Mouse (Mus musculus): ENCODE measurements at regions not wholly inside any gene's neighbourhood (a gene's known extent, or its start where the extent isn't known, plus 50 kb on each side); places are given as distances from the start of the nearest gene placed in this dataset.

- H3K27me3 ChIP-seq (ENCODE audit: control insufficient read depth) = no peaks in the 10 kb centered on the region
- H3K9me3 ChIP-seq (ENCODE audit: control insufficient read depth, low read length) = no peaks in the 10 kb centered on the region
- TF ChIP-seq TAL1 (IDR thresholded peaks at IDR 0.05; ENCODE audit: low read length) = no peak
- no peak for TF ChIP-seq GATA1 (IDR thresholded peaks at IDR 0.05; ENCODE audit: low read length)
- H3K4me1 ChIP-seq (ENCODE audit: control insufficient read depth) = no peaks in the 10 kb centered on the region
- H3K36me3 ChIP-seq (ENCODE audit: control insufficient read depth) = no peaks in the 10 kb centered on the region
- H3K4me3 ChIP-seq (replicated peaks) = no peak overlapping the region
Measured at GRCm38 (mm10) chr13:82909151-82909550, 594.7 kb upstream of the Mef2c start.

GRCm38 (mm10) chr13:82912859-82913258, 591.0 kb upstream of the Mef2c start:
- H3K9me3 ChIP-seq (ENCODE audit: control insufficient read depth, low read length) = no peaks in the 10 kb centered on the region
- no peak for TF ChIP-seq GATA1 (IDR thresholded peaks at IDR 0.05; ENCODE audit: low read length)
- no peak for TF ChIP-seq TAL1 (IDR thresholded peaks at IDR 0.05; ENCODE audit: low read length)
- no peaks in the 10 kb centered on the region for H3K36me3 ChIP-seq (ENCODE audit: control insufficient read depth)

DNA sequence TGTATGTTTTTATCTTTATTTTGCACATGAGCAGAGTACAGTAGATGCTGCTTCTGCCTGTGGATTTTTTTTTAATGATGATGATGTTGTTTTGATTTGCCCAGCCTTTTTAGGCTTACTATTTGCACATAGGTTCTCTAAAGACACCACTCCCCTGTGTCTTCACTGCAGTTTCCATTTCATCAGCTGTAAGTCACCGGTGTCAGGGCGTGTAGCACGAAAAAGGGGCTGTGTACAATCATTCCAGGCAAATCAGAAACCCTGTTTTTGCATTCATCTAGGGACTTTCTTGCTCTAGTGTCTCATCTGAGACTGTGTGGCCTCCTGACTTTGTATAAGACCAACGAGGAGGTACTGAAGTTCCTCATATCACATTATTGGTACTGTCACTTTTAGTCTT, 588.6 kb upstream of the Mef2c start:
- H3K9me3 ChIP-seq (ENCODE audit: control insufficient read depth, low read length) = no peaks in the 10 kb centered on the region
- H3K27me3 ChIP-seq (ENCODE audit: control insufficient read depth) = no peaks in the 10 kb centered on the region
- H3K4me1 ChIP-seq (ENCODE audit: control insufficient read depth) = no peaks in the 10 kb centered on the region
- no peaks in the 10 kb centered on the region for H3K36me3 ChIP-seq (ENCODE audit: control insufficient read depth)
- TF ChIP-seq TAL1 (IDR thresholded peaks at IDR 0.05; ENCODE audit: low read length) (no peak), GATA1 (IDR thresholded peaks at IDR 0.05; ENCODE audit: low read length) (no peak)
- H3K4me3 ChIP-seq (replicated peaks) = no peak overlapping the region

More at GRCm38 (mm10) chr13:82912859-82913258, 591.0 kb upstream of the Mef2c start:
- Histone ChIP-seq H3K4me1 (ENCODE audit: control insufficient read depth) (no peaks in the 10 kb centered on the region), H3K27me3 (ENCODE audit: control insufficient read depth) (no peaks in the 10 kb centered on the region), H3K4me3 (replicated peaks) (no peak overlapping the region)

DNA sequence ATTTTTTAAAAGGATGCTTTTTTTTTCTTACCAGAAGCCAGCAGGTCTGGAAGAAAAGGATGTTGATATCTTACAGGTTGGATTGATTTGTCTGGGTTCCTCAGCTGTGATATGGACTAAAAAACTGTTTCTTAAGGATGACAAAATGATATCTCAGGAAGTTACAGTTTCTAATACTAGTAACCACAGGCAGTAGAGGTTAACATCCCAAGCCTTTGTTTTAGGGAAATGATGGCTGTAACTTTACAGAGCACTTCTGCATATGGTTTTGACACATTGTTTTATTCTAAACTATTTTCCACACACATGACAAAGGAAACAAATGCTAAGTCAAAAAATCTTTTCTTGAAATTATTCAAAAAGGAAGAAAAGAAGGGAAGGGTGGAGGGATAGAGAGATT, 573.8 kb upstream of the Mef2c start:
- H3K4me3 ChIP-seq (replicated peaks) = no peak overlapping the region
- H3K27me3 ChIP-seq (ENCODE audit: control insufficient read depth) = no peaks in the 10 kb centered on the region
- no peak for TF ChIP-seq TAL1 (IDR thresholded peaks at IDR 0.05; ENCODE audit: low read length)
- TF ChIP-seq GATA1 (IDR thresholded peaks at IDR 0.05; ENCODE audit: low read length) = no peak
- no peaks in the 10 kb centered on the region for H3K9me3 ChIP-seq (ENCODE audit: control insufficient read depth, low read length)
- H3K4me1 ChIP-seq (ENCODE audit: control insufficient read depth) = no peaks in the 10 kb centered on the region
- H3K36me3 ChIP-seq (ENCODE audit: control insufficient read depth) = no peaks in the 10 kb centered on the region

GRCm38 (mm10) chr13:82937856-82938255, 566.0 kb upstream of the Mef2c start:
- Histone ChIP-seq H3K4me1 (ENCODE audit: control insufficient read depth) (no peaks in the 10 kb centered on the region), H3K9me3 (ENCODE audit: control insufficient read depth, low read length) (no peaks in the 10 kb centered on the region), H3K36me3 (ENCODE audit: control insufficient read depth) (no peaks in the 10 kb centered on the region), H3K27me3 (ENCODE audit: control insufficient read depth) (no peaks in the 10 kb centered on the region), H3K4me3 (replicated peaks) (no peak overlapping the region)
- no peak for TF ChIP-seq GATA1 (IDR thresholded peaks at IDR 0.05; ENCODE audit: low read length)
- TF ChIP-seq TAL1 (IDR thresholded peaks at IDR 0.05; ENCODE audit: low read length) = no peak

DNA sequence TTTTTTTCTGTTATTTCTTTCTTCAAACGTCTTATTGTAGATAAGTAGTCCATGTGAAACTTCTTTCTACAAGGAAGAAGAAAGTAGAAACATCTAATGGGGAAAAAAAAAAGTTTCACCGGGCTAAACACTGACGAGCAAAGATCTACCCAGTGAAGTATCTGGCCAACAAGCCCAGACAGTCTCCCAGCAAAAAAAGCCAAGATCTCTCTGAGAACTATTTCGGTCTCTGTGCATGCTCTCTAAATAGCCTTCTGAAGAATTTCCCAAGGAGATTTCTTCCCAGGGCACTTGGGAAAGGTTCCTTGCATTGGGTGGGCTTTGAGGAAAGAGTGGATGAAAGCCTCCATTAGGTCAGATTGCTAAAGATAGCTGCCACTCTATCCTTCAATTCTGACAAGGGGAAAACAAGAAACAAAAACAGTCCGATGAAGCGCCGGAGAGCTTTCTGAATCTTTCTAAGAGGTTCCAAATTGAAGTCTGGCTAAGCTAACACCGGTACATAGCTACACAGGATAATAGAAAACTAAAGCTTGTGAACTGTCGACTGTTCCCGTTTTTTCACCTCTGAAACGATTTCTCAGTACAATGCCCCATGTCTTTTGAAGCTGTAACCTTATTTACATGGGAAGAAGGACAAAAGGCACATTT, 561.0 kb upstream of the Mef2c start:
- no peaks in the 10 kb centered on the region for H3K27me3 ChIP-seq (ENCODE audit: control insufficient read depth)
- TF ChIP-seq TAL1 (IDR thresholded peaks at IDR 0.05; ENCODE audit: low read length) (no peak), GATA1 (IDR thresholded peaks at IDR 0.05; ENCODE audit: low read length) (no peak)
- no peaks in the 10 kb centered on the region for H3K4me1 ChIP-seq (ENCODE audit: control insufficient read depth)
- H3K9me3 ChIP-seq (ENCODE audit: control insufficient read depth, low read length) = no peaks in the 10 kb centered on the region
- no peak overlapping the region for H3K4me3 ChIP-seq (replicated peaks)
- H3K36me3 ChIP-seq (ENCODE audit: control insufficient read depth) = no peaks in the 10 kb centered on the region

- Histone ChIP-seq H3K4me3 (replicated peaks) (no peak overlapping the region), H3K36me3 (ENCODE audit: control insufficient read depth) (no peaks in the 10 kb centered on the region), H3K4me1 (ENCODE audit: control insufficient read depth) (no peaks in the 10 kb centered on the region), H3K27me3 (ENCODE audit: control insufficient read depth) (no peaks in the 10 kb centered on the region), H3K9me3 (ENCODE audit: control insufficient read depth, low read length) (no peaks in the 10 kb centered on the region)
- TF ChIP-seq TAL1 (IDR thresholded peaks at IDR 0.05; ENCODE audit: low read length) (no peak), GATA1 (IDR thresholded peaks at IDR 0.05; ENCODE audit: low read length) (no peak)
Measured at GRCm38 (mm10) chr13:82946931-82947330, 556.9 kb upstream of the Mef2c start.

- no peak for TF ChIP-seq GATA1 (IDR thresholded peaks at IDR 0.05; ENCODE audit: low read length)
- TF ChIP-seq TAL1 (IDR thresholded peaks at IDR 0.05; ENCODE audit: low read length) = no peak
- Histone ChIP-seq H3K27me3 (ENCODE audit: control insufficient read depth) (no peaks in the 10 kb centered on the region), H3K9me3 (ENCODE audit: control insufficient read depth, low read length) (no peaks in the 10 kb centered on the region), H3K36me3 (ENCODE audit: control insufficient read depth) (no peaks in the 10 kb centered on the region), H3K4me1 (ENCODE audit: control insufficient read depth) (no peaks in the 10 kb centered on the region), H3K4me3 (replicated peaks) (no peak overlapping the region)
Measured at GRCm38 (mm10) chr13:82949541-82949940, 554.3 kb upstream of the Mef2c start.

DNA sequence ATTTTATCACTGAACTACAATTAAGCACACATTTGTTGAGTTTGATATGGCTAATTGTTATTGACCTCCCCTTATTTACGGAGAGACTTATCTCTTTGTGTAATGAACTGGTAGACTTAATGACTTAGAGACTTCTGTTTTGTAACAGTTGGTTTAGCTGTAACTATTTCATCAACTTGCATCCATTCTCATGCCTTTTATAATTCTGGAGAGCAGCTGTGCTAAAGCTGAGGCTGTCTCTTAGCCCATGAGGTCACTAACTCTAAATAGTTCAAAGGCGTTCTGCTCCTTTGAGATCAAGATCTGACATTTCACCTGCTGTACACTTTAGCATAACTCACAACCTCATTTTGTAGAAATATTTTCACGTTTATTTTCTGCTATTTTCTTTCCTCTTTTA, 541.5 kb upstream of the Mef2c start:
- no peaks in the 10 kb centered on the region for H3K27me3 ChIP-seq (ENCODE audit: control insufficient read depth)
- H3K4me1 ChIP-seq (ENCODE audit: control insufficient read depth) = no peaks in the 10 kb centered on the region
- no peaks in the 10 kb centered on the region for H3K9me3 ChIP-seq (ENCODE audit: control insufficient read depth, low read length)
- TF ChIP-seq TAL1 (IDR thresholded peaks at IDR 0.05; ENCODE audit: low read length) (no peak), GATA1 (IDR thresholded peaks at IDR 0.05; ENCODE audit: low read length) (no peak)
- H3K4me3 ChIP-seq (replicated peaks) = no peak overlapping the region
- H3K36me3 ChIP-seq (ENCODE audit: control insufficient read depth) = no peaks in the 10 kb centered on the region

DNA sequence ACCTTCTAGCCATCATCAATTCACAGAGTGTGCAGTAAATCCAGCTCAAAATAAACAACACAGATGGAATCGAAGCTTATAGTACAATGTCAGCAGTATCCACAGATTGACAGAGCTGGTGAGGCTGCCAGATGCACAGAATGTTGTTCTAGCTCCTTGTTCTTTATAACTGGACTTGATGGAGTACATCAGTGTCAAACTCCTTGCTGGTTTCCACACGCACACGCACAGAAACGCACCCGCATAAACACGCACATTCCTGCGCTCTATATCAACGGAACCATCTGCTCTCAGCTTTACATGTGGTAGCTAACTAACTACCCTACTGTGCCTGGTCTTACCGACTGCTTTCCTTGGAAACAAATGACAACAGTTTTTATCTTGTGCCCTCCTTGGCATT, 532.1 kb upstream of the Mef2c start:
- Histone ChIP-seq H3K27me3 (ENCODE audit: control insufficient read depth) (no peaks in the 10 kb centered on the region), H3K4me1 (ENCODE audit: control insufficient read depth) (no peaks in the 10 kb centered on the region), H3K36me3 (ENCODE audit: control insufficient read depth) (no peaks in the 10 kb centered on the region), H3K4me3 (replicated peaks) (no peak overlapping the region), H3K9me3 (ENCODE audit: control insufficient read depth, low read length) (no peaks in the 10 kb centered on the region)
- TF ChIP-seq GATA1 (IDR thresholded peaks at IDR 0.05; ENCODE audit: low read length) (no peak), TAL1 (IDR thresholded peaks at IDR 0.05; ENCODE audit: low read length) (no peak)
